Mouse (Mus musculus): ENCODE data around the gene Naa11.

Gene Naa11

DNA sequence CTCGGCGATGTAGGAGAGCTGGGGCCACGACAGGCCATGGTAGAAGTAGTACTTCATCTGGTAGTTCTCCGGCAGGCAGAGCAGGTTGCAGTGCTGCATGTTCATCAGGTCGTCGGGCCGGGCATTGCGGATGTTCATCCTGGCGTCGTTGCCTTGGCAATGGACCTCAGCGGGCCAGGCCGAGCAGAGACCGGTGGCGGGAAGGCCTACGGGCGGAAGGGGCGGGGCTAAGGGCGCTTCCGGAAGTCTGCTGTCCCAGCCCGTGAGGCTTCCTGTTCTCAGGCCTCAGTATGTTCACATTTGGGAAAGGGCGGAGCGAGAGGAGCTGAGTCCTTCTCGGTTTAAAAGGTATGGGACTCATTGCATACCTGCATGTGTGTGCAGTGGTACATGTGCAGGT is at the start of gene Naa11:
Naa11 (minus strand) TSS at position 220 of the 400 bp plus-strand sequence.
- DNase-seq (ENCODE audit: low read depth, low spot score) = peak; percentile 1

DNA sequence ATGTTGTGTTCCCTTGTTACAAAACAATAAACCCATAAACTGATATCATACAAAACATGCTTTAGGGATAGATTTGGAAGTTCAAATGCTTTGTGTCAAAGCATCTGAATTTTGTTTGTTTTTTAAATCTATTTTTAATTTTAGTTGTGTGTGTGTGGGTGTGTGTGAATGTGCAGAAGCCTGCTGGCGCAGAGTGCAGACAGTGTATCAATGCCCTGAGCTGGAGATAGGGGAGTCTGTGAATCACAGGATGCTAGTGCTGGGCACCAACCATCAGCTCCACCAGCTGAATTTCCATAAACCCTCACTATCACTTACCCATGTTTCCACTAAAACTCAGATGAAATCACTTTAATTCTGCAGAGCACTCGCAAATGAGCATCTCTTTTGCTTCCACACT is 40.3 kb upstream of the Naa11 start:
- no peak for DNase-seq (ENCODE audit: low read depth, low spot score)

DNA sequence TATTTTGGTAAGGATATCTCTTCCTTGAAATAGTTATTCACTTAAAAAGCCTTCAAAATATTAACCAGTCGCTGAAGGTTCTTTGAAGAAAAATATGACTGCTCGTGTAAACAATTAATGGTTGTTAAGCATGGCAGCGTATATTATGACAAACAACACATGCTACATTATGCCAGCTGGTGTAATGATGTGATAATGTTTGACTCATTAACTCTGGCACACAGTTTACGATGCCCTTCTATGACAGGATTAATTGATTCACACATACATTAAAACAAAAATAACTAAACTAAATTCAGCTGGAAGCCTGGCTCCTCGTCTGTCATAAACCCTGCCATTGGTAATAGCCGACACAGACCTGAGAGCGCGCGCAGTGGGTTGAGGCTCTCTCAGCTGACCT is 37.8 kb upstream of the Naa11 start:
- no peak for DNase-seq (ENCODE audit: low read depth, low spot score)

DNA sequence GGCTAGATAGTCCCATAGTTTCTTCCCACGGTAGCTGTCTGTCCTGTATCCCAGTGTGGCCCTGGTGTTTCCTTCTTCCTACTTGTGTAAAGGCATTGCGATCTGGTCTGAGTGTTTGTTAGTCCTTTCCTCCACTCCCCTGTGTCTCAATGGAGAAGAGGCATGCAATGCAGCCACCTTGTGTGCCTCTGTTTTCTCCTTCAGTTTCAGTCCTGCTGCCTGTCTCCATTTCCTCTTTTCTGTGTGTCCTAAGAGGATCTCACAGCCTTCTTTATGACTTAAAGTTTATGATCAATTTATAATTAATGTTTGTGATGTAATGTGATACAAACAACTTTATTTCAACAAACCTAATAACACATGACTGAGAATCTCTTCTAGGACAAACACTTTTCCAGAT is 29.5 kb upstream of the Naa11 start:
- no peak for DNase-seq (ENCODE audit: low read depth, low spot score)

DNA sequence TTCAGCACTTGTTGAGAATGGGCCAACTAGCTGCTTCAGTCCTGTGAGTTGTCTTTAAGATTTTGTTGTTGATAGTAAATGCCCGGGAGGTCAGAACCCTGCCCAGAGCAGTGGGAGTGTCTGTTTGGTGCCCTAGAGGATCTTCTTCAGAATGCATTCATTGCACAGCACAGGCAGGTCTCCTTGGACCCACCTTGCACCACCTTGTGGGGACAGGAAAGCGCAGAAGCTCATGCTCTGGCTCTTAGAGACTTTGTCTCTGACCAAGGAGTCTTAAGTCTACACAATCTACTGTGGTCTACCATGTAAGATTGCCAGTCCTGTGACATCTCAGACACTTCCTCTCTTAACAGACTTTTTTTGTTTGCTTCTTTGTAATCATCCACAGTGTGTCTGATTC is 25.0 kb upstream of the Naa11 start:
- no peak for DNase-seq (ENCODE audit: low read depth, low spot score)

DNA sequence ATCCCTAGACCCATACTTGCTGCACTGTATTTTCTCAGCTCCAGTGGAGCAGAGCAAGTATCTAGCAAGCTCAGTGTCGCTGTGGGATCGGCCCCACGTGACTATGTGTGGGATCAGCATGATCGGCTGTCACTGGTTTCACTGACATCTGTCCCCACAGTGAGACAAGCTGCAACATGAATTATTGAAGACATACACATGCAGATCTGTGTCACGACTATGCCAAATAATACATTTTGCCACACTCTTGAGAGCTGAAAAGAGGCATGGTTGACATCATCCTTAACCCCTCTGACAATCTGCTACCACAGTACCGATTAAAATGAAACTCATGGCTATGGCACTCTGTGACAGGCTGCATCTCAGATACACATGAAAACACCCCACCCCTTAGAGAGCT is 23.7 kb upstream of the Naa11 start:
- DNase-seq (ENCODE audit: low read depth, low spot score) = no peak

DNA sequence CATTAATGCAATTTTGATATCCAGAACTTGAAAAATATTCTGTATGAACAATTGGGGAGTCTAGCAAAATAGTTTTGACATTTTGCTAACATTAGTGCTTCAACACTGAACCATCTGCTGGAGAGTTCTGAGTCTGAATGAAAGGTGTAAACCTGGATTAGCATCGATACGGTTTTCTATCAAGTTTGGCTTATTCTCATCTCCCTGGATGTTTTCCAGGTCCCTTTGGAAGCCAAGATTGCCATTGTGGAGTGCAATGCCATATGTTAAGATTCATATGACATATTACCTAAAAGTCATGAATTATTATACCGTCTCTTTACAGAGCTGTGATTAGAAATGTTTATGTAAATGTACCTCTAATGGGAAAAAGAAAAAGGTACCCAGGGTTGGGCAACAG is 21.5 kb upstream of the Naa11 start:
- no peak for DNase-seq (ENCODE audit: low read depth, low spot score)

DNA sequence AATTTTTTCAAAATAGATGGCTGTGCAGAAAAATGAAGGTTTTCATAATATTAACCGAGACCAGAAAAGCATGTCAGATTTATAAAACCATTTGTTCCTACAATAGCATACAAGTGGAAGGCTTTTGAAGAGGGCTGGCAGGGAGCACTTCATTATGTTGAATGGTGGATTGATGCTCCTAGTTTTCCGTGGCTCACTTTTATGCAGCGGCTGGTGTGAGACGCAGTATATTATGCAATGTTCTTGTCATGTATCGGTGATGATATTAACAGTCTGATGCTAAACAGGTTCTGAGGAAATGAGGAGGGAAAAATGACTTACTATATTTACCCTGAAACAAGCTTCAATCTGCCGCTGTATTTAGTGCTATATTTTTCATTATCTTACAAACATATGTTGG is 18.0 kb upstream of the Naa11 start:
- DNase-seq (ENCODE audit: low read depth, low spot score) = no peak

DNA sequence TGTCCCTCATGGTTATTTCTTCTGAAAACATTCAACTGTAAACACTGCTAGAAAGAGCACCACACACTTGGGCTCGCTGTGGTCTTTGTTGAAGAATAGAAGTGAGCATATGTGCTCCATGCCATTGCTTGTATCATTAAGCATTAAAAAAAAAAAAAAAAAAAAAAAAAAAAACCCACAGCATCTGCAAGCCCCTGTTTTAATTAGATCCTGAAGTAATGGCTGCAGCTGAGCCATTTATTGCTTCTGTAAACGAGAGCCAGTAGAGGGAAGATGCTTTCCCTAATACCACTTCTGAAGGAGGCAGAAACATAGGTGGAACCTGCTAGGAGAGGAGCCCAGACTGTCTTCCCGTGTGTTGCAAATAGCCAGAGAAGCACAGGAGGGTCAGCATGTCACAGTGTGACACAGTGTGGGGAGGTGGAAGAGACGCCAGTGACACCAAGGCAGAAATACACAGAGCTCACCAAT is 17.1 kb upstream of the Naa11 start:
- DNase-seq (ENCODE audit: low read depth, low spot score) = no peak

DNA sequence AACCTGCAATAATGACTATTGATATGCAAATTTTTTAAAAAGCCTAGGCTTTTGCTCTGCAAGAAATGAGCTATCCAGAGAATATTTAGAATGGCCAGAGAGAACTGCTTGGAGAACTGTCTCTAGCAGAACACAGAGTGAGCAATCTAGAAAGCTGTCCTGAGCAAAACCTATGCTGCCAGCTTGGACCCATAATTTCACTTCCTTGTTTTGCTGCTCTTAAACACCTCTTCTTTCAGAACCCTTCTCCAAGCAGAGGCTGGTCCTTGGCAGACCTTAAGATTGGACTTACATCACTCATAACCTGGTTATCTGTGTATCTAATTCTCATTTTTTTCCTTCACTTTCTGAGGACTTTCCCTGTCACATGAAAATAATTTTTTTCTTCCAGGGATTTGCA is 8.9 kb upstream of the Naa11 start:
- no peak for DNase-seq (ENCODE audit: low read depth, low spot score)

DNA sequence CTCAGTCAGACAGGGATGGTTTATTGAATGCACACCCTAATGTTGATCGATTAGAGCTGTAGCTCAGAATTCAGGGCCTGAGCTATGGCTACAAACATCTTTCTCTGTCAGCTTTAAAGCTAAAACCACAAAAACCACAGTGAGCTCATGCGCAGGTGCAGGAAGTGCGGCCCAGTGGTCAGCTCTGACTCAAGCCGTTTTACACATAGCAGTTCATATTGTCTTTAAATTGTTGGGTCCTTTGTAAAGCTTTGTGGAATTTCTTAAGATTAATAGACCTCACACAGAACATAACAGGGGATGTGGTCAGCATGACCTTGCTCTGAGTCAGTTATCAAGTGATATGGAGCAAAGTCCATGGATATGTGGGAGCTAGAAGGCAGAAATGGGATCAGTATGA is 5.4 kb upstream of the Naa11 start:
- DNase-seq (ENCODE audit: low read depth, low spot score) = no peak

DNA sequence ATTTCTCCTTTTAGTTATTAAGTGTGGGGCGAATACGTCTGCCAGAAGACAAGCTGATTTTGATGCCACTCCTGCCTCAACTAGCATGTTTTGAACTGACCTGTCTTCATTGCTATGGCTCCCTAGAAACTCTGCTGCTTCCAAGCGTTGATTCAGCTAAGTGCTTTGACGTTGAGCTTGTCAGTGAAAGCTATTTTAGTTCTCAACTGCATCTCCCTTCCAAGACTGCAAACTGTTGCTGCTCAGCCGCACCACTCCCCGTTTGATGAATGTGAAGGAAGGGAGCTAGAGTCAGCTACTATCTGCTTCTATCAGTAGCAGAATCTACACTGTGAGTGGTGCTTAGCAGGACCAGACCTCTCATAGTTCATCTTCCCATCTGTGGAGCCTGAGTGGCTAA is 4.6 kb downstream of the Naa11 start:
- no peak for DNase-seq (ENCODE audit: low read depth, low spot score)

DNA sequence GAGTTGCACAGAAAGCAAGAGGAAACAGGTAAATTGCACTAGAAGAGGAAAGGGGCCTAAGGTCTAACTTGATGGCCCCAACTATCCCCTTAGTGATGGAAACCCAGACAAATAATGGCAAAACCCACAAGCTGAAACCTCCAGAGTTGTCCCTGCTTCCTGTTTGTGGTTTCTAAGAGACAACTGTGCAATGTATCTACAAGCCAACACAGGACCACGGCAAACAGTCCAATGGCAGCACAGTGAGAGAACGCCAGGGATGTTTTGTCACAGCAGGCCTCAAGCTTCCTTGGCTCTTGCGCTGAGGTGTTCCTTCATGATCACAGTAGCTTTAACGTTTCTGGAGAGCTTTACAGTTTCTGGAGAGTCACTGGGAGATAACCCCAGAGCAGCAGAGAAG is 7.8 kb downstream of the Naa11 start:
- no peak for DNase-seq (ENCODE audit: low read depth, low spot score)

DNA sequence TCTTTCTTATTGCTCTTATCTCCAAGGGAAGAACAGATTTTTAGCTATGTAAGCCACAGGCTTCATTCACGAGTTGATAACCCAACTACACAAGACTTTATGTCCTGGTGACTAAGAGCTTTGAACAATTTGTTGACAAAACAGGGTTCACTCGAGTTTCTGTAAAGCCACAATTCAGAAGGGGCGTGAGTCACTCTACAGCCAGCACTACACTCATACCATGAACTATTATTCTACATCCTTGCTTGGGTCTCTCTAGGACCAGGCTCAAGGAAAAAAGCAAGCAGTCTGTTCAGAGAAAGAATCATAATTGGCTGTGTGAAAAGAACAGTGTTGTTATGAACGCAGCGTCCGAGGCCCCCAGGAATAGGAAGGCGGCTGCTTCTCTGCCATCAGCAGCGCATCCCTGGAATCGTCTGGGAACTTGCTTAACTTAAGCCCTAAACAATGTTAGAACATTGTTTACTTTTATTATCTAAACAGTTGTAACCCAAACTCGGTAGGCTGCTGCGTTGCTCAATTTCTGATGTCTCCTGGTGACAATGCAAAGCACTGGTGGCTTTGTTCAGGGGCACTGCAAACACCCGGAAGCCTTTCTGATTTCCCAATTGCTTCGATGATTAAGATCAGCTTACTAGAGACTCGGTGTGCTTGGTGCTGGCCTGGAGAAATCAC is 9.5 kb downstream of the Naa11 start:
- DNase-seq (ENCODE audit: low read depth, low spot score) = no peak

DNA sequence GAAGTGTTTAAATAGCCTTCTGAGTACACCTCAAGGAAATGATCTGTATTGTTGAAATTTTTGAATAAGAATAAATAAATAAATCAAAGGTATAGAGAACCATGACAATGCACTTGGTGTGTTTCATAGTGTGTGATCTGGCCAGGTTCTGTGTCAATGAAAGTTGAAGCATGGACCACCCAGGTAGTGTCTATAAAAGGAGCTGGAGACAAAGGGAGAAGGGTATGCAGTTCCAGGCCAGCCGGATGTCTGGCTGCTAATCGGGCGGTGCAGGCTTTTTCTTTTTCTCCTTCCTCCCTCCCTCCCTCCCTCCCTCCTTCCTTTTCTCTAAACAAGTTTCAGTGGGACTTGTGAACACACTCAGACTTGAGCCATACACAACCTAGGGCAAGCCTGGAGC is 12.2 kb downstream of the Naa11 start:
- DNase-seq (ENCODE audit: low read depth, low spot score) = no peak

DNA sequence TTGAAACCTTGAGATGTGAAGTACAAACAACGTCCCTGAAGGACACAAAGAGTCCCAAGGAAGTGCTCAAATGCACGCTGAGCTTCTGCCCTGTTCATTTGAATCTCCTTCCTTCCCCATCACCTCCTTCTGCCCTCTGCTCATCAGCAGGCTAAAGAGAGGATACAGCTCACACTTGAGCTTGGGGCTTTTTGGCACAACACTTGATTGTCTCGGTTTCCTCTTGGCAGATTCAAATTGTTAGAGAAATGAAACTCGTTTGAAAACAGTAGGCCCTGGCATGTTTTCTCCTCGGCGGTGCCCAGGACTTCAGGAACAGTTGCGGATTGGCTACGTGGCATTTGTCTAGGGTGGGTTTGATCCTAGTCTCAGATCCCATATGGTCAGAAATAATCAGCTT is 27.4 kb downstream of the Naa11 start:
- no peak for DNase-seq (ENCODE audit: low read depth, low spot score)

DNA sequence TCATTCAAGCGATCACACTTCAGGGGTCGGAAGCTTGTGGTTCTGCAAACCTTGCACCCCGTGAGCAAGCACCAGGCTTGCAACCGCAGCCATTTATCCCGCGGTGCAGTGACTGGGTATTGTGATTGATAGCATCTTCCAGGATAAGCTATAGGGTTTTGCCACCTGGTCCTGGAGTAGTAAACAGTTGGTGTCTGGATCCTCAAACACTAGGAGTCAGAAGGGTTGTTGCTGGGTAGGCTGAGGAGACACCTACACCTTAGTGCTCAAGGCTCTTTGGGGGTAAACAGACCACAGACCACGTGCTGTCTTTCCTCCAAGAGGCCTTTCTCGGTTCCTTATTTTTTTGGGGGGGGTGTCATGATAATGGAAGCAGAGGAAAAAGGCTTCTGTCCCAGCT is 27.9 kb downstream of the Naa11 start:
- DNase-seq (ENCODE audit: low read depth, low spot score) = no peak

DNA sequence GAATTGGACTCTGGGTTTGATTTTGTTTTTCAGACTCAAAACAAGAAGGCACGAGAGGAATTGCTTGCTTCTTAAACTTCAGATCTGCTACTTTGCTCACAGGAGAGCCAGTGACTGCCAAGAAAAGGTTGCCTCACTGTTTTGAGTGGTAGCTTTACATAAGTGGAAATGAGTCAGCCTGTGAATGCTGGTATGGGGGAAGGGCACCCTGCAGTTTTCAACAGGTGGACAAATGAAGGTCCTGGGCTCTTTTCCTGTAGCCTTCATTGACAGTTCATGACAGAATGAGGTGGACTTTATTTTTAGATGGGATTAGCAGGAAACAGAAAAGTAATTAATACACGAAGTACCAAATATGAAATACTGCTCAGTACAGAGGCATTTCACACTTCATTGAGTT is 29.6 kb downstream of the Naa11 start:
- DNase-seq (ENCODE audit: low read depth, low spot score) = no peak

DNA sequence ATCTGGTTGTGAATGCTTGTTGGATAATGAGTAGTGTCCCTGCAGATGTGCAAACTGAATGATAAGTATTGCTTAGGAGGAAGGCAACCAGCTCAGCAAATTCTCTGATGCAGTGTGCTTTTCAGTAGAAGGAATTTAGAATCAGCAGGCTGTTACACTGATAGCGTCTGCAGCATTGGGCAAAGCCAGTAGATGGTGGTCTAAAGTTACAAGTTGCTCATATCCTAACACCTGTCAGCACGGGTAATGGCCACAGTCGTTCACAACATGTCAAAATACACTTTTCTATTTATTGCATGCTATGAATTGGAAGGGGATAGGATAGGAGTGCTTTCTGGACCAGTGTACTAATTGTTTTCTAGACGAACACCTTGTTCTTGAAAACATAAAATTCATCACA is 33.1 kb downstream of the Naa11 start:
- DNase-seq (ENCODE audit: low read depth, low spot score) = no peak

DNA sequence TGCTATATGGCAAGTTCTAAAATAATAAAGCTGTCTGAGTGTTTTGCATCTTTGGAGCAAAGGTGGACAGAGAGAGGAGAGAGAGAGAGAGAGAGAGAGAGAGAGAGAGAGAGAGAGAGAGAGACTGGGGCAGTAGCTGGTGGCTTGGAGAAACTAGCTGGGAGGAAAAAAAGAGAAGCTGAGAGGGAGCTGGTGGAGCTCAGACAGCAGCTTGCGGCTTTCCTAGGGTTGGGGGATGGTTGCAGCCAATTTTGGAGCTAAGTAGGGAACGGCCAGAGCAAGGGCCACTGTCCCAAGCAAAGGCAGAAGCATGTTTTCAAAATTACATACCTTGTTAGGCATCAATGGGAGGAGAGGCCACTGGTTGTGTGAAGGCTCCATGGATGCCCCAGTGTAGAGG is 36.0 kb downstream of the Naa11 start:
- no peak for DNase-seq (ENCODE audit: low read depth, low spot score)

DNA sequence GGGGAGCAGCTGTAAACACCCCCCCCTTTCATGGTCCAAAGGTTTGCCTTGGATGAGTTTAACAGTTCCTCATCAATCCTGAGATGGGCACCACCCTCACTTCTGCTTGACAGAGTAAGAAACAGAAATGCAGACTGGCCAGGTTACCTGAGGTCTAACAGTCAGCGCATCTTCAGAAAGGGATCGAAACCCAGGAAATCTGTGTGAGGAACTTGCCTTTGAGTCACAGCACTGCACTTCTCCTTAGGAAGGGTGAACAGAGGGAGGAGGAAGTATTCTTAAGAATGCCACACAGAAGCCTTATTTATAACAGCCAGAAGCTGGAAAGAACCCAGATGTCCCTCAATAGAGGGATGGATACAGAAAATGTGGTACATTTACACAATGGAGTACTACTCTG is 37.0 kb downstream of the Naa11 start:
- DNase-seq (ENCODE audit: low read depth, low spot score) = no peak

DNA sequence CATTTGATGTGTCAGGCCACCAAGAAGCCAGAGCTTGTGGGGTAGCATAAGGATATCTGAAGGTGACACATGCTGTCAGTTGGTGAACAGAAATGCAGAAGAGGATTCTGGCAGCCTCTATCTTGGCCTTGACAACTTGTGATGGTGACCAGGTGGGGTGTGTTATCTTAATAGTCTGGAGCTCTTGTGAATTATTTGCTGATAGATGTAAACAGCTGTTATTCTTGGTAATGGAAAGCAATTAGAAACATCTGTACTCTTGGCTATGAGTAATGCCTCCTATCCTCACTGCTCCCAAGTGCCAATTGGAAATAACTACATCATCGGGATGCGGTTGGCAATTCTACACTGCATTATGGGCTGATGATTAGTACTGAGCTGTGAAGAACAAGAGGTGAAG is 43.4 kb downstream of the Naa11 start:
- no peak for DNase-seq (ENCODE audit: low read depth, low spot score)

DNA sequence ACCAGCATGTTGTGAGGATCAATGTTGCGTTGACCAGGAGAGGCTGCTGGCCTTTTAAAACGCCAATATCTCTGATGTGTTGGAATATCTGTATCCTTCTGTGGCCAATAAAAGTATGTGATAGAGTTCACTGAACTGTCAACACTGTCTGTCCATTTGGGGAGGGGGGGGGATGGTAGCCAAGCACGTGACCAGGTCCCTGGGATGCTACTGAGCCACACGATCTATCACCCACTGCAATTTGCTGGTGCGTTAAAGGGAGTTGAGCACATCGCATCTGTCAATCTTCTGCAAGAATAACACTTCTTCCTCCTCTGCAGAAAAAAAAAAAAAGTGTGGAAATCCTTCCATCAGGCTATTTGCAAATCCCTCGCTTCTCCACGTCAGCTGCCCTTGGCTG is 43.9 kb downstream of the Naa11 start:
- DNase-seq (ENCODE audit: low read depth, low spot score) = no peak

DNA sequence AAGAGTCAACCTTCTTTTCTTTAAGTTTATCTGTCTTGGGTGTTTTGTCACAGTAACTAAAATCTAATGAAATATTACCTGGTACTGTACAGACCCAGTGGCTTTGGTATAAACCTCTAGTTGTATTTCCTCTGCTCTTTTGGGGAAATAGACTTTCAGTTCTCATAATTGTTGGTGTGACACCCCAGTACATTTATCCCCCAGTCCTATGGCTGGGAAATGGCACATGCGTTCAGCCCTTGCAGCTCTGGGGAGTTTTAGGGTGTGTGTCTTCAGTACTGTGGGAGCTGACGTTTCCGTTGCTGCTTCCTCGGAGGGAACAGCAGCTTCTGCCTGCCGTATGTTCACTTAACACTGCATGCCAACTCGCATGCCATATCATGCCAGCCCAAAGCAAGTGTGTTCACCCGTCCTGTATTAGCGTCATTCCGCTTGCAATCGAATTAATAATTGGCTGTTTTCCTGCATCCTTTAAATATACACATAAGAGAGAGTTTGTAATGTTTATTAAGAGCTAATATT is 46.4 kb downstream of the Naa11 start:
- DNase-seq (ENCODE audit: low read depth, low spot score) = no peak

All from CD4-positive helper T cell, adult 2 months (primary cell).